Mouse (Mus musculus) cerebral cortex, adult 2 months (tissue): ENCODE measurements around the gene Vmn2r32.

ENCODE experiments used
- WGBS: fragments of 180-500 bp; shearing (Covaris S2); methylation state at CpG from one replicate; pipeline ENCODE4 v1.1.7; 2018; 5-methylcytosine and 5-hydroxymethylcytosine counted together

Vmn2r32 gene

GRCm38 (mm10) chr7:7479918-7480317, at the start of gene Vmn2r32:
TSS of gene Vmn2r32 (minus strand) at chr7:7480018.
- 69% methylated on average over 2 of the region's 2 CpGs for WGBS
